In genomic region chr11:80052456-80052855, GRCm38 (mm10) we compare ENCODE assay signal across 19 mouse cellular contexts.
"Had no signal": no experiment of that assay in that cellular context is flagged by ENCODE, and none has a peak within 500 bp of the region (broad histone marks: within the 10 kb centered on the region; RNA-seq: fewer than 3 reads in every experiment).

No protein-coding gene starts in this region.

- H3K27me3 ChIP-seq: intestine, embryonic 15.5 days; limb, embryonic 12.5 days; limb, embryonic 15.5 days; neural tube, embryonic 12.5 days; neural tube, embryonic 15.5 days; stomach, embryonic 15.5 days had no signal

- DNase-seq: kidney, adult 11 months; left cerebral cortex, postnatal 4 days; liver, postnatal 0 days; lung, embryonic 14.5 days; lung, postnatal 10 days; midbrain, embryonic 14.5 days; right cerebral cortex, adult 18-20 months; right cerebral cortex, postnatal 14 days; right cerebral cortex, postnatal 4 days; thymus, postnatal 25 days had no signal

- ATAC-seq: intestine, embryonic 15.5 days; liver, postnatal 0 days had no signal

- H3K4me3 ChIP-seq: intestine, embryonic 15.5 days; limb, embryonic 12.5 days; limb, embryonic 15.5 days; neural tube, embryonic 12.5 days; neural tube, embryonic 15.5 days; stomach, embryonic 15.5 days had no signal

- H3K4me1 ChIP-seq: intestine, embryonic 15.5 days; limb, embryonic 15.5 days; neural tube, embryonic 12.5 days; stomach, embryonic 15.5 days had no signal

- H3K27ac ChIP-seq: intestine, embryonic 15.5 days; limb, embryonic 12.5 days; limb, embryonic 15.5 days; liver, embryonic 14.5 days; neural tube, embryonic 12.5 days; neural tube, embryonic 15.5 days; stomach, embryonic 15.5 days had no signal

- H3K9me3 ChIP-seq: intestine, embryonic 15.5 days; limb, embryonic 12.5 days; limb, embryonic 15.5 days; neural tube, embryonic 12.5 days; neural tube, embryonic 15.5 days; stomach, embryonic 15.5 days had no signal

- H3K9ac ChIP-seq: intestine, embryonic 15.5 days; limb, embryonic 12.5 days; limb, embryonic 15.5 days; liver, embryonic 14.5 days; liver, postnatal 0 days; lung, embryonic 14.5 days; neural tube, embryonic 12.5 days; neural tube, embryonic 15.5 days; stomach, embryonic 15.5 days had no signal

- H3K4me2 ChIP-seq: intestine, embryonic 15.5 days; limb, embryonic 12.5 days; limb, embryonic 15.5 days; liver, embryonic 11.5 days; lung, embryonic 14.5 days; midbrain, embryonic 11.5 days; neural tube, embryonic 12.5 days; neural tube, embryonic 15.5 days; stomach, embryonic 15.5 days had no signal
